Mouse (Mus musculus): ENCODE measurements at regions not wholly inside any gene's neighbourhood (a gene's known extent, or its start where the extent isn't known, plus 50 kb on each side); places are given as distances from the start of the nearest gene placed in this dataset.

DNA sequence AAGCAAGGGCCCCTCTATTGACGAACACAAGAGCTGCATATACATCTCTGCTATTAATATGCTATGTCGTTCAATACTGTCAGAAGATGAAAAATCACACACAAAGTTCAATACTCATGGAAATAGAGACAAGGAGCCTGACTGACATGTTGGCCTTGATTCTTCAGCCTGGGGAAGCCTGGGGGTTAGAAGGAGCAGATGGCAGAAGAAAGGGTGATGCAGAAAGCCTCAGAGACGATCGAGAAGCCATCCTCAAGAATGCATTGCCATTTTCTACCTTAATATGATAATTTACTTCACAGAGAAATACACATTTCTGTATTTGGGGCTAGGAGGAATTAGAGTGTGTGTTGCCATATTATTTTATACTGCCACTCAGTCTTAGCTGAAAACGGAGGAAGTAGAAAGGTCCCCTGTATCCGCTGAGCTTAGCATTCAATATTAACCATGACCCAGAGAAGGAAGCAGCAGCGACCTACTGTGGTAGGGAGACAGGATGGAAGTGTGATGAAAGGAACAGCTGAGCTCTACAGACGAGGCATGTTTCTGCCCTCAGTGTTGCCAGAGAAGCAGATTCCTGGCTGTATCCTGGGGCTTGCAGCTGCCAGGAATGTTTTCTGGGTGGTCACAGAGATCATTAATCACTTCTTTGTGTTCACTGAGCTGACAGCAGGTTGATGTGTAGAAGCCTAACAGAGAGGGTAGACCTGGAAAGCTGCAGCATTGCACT lies 105.2 kb downstream of the Lrig3 start:
- no peak for DNase-seq (ENCODE audit: low spot score in 2 of 2)
- intact Hi-C loops (cut with DNase I): no loop called here

DNA sequence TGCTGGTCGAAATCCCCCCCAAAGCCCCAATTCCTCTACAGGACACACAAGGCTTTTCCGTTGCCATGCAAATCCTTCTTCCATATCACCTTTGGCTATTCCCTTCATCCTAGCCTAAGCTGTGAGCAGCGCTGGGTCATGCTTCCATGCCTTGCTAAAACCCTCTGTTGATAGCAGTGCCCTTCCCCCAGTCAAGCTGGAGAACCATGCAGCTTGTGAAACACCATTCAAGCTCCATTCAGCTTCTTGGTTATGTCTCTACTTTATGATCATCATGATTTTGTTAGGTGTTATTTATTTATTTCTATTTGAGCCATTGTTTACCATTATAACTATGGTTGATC lies 105.7 kb downstream of the Lrig3 start:
- intact Hi-C loops (cut with DNase I): no loop called here
- no peak for DNase-seq (ENCODE audit: low spot score in 2 of 2)

DNA sequence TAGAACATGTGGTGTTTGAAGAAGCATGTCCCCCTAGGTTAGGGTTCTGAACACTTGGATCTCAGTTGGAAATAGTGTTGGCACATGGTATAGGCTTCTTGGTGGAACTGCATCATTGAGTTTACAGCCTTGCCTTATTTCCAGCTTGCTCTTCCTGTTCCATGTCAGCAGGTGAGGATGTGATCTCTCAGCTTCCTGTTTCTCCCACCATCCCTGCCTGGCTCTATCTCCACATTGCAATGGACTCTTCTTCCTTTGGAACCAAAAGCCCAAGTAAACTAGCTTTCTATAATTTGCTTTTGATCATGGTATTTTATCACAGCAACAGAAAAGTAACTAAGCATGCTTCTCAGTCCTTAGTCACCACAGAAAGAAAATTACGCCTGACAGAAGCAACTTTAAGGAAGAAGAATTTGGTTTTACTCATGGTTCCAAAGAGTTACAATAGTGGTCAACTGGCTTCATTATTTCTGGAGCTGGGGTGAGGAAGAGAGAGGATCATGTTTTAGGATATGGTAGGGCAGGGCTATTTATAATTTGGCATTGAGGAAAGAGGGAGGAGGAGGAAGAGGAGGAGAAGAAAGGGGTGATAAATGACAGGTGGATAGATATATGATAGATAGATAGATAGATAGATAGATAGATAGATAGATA lies 111.5 kb downstream of the Lrig3 start:
- DNase-seq (ENCODE audit: low spot score in 2 of 2): no peak
- intact Hi-C loops (cut with DNase I): no loop called here

DNA sequence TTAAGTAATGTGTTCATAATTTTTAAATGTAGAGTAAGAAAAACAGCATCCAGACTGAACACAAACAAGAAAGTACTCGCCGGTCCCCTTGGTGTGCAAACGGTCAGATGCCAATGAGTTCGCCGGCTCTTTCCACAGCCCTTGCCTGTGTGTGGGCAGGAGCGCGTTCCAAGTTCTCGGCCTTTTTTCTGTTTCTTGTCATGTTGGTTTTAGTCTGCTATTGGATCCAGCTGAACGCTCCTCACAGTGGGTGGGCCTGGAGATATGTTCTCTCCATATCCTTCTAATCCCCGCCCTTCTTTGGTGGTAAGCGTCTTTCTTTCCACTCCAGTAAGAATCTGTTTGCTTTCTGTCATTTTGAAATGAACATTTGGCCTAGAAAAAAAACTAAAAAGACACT lies 116.6 kb downstream of the Lrig3 start:
- intact Hi-C loops (cut with DNase I): no loop called here
- DNase-seq (ENCODE audit: low spot score in 2 of 2): no peak

DNA sequence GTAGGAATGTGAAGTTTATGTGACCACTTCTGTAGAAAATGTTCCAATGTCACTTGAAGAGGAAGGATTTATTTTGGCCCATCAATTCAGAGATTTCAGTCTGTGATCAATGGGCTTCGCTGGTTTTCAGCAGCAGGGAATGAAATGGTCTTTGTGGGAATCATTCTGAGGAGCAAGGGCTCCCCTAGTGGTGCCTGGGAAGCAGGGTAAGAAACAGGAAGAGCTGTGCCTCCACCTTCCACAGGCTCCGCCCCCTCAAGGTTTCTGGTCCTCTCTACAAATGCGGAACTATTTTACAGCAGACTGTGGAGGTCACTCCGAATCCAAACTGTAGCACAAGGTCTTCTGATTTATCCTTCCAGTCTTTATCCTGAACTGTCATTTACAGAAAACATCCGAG lies 120.7 kb downstream of the Lrig3 start:
- no peak for DNase-seq (ENCODE audit: low spot score in 2 of 2)
- intact Hi-C loops (cut with DNase I): no loop called here

DNA sequence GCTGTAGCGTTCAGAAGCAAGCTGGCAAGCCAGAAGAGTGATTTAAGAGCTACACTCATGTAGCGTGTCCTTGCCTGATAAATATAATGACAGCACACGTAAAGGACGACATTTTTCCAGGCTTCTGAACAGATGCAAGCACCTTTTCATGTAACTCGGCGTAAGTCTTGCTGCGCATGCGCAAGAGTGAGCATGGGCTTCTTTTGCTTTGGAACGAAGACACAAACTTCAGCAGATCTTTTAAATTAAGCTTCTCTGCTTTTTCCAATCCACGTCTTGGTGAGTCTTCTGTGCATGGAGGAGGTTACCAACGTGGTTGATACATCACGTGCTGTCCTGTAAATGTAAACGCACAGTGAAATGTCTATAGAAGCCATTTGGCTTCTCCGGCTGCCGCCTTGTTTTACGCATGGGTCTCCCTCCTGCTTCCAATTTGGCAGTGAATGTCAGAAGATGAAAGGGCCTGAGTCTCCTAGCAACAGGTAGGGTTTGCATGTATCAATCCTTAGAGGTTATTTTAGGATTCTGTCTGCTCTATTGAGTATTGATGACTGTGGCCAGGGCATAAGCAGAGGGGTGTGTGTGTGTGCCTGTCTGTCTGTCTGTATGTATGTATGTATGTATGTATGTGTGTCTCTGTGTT lies 128.4 kb downstream of the Lrig3 start:
- DNase-seq (ENCODE audit: low spot score in 2 of 2): peak; percentile 46 to 74

DNA sequence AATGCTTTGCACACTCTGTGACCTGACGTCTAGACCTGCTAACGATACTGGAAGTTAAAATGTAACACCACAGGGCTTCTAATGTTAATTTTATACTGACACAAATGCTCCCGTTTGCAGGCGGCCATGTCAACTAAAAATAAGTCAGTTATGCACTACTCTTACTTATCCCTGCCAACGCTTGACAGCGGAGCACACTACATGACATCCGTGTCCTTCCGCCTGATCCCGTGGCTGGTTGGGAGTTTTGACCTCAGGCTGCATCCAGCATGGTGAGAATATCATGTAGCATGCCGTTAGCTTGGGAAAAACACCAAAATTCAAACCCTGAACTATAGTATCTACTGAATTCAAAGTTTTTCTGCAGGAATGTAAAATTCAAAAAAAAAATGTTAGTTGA lies 131.9 kb downstream of the Lrig3 start:
- intact Hi-C loops (cut with DNase I): no loop called here
- DNase-seq (ENCODE audit: low spot score in 2 of 2): no peak

More for the DNA sequence above, 128.4 kb downstream of the Lrig3 start:
- intact Hi-C loops (cut with DNase I): no loop called here

DNA sequence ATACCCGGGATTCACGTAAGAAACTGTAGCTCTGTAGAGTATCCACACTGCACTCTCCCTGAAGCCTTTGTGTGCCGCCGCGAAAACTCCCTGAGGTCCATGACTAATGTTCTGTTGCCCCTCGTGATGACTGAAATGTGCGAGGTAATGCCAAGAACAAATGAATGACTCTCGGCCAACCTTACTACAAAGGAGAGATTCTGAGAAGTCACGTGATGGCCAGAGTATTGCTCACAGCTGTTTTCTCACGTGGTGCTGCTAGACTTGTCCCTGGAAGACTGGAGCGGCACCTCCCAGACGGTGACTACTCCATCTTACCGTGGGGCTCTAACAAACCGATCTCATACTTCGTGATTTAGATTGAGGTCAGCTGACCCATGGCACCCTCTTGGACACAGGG lies 136.9 kb downstream of the Lrig3 start:
- intact Hi-C loops (cut with DNase I): no loop called here
- no peak for DNase-seq (ENCODE audit: low spot score in 2 of 2)

DNA sequence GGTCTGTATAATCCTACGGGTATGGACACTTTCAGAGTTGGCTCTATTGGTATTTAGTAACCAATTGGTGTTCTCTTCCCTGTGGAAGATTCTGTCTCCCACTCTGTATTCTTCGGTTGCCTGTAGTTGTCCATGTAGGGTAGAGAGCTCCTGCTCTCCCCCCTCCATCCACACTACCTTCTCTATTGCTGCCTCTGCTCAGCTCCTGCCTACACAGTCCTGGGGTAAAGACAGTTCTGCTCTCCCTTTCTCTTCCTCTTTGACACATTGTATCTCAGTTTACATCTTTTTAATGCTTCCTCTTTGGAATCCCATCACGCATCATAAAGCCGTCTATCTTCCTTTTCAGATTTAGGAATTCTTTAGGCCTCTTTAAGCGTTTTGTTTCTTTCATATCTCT lies 147.1 kb downstream of the Lrig3 start:
- intact Hi-C loops (cut with DNase I): no loop called here
- DNase-seq (ENCODE audit: low spot score in 2 of 2): no peak

DNA sequence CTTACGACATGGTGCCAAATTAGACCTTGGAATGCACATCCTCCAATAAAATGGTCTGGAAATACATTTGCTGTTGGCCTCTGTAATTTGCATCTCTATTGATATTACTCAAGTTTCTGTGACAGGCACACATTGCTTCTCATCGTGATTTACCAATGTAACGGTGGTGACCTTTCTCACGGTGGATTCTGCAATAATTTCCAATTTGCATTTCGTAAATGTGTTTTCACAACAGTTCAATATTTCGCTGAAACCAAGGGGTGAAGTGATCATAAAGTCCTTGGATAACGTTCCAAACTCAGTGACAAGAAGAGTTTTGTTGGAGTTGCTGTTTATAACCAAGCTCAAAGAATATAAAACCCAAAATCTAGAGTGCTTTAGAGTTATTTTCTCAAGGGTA lies 149.4 kb downstream of the Lrig3 start:
- intact Hi-C loops (cut with DNase I): no loop called here

DNA sequence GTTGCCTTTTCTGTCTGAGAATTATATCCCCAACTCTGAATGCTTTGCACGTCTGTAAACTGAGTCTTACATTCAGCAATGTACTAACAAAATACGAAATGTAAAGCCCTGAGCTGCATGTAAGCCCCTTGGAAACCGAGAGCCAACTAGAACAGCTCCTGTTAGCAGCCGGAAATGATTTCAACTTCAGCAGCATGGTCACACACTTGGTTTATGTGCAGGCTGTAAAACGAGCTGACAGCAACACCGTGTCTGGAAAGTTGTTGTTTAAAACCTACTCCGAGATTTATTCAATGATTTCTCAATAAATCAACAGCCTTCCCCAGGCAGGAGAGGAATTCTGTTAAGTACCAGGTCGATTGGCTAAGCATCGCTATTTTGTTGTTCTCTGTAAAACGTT lies 155.7 kb downstream of the Lrig3 start:
- no peak for DNase-seq (ENCODE audit: low spot score in 2 of 2)
- intact Hi-C loops (cut with DNase I): no loop called here

More for the DNA sequence above, 149.4 kb downstream of the Lrig3 start:
- DNase-seq (ENCODE audit: low spot score in 2 of 2): no peak

DNA sequence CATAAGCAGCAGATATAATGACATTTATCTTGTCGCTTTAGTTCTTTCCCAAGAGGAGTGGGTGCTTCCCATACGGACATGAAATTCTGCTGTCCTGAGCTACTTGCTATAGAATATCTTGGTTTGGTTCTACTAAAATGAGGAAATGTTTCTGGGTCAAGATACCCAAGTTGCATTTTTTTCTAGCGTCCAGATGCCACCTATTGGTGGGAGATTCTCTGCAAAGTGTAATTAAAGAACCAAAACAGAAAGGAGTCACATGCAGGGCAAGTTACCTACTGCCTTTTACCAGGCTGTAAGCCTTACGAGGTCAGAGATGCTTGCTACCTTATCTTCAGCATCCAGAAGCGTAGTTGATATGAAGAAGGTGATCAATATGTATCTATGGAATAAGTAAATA lies 156.5 kb downstream of the Lrig3 start:
- intact Hi-C loops (cut with DNase I): no loop called here
- peak in 1 of 2 experiments; percentile 31 for DNase-seq (ENCODE audit: low spot score in 2 of 2)

DNA sequence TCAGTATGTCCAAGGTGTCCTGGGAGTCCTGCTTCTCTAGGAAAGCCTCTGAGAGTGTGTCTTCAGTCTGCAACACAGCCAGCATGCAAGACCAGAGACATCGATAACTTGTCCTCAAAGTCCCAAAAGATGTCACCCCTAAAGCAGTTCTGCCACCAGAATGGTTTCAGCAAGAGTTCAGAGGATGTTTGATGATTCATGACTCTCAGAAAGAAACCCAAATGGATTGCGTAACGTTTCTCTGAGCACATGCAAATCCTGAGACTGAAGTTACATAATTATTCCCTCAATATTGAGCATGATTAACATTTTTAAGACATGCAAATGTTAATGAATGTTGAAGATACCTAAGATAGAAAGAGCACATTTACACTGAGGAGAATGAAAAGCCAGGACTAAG lies 167.2 kb downstream of the Lrig3 start:
- peak; percentile 6 to 12 for DNase-seq (ENCODE audit: low spot score in 2 of 2)

DNA sequence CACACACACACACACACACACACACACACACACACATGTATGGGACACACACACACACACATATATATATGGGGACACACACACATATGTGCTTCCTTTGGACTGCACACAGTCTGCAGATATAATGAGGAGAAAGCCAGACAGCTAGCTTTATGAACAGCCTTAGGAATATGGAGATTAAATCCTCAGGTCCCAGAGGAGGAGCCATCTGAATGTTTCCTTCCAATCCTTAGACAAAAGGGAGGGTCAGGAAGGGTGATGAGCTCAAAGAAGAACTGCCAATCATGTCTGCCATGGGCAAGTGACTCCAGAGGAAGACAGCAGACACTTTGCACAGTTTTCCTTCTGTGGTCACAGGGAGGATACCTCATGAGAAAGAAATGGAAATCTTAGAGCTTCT lies 168.0 kb downstream of the Lrig3 start:
- intact Hi-C loops (cut with DNase I): no loop called here
- no peak for DNase-seq (ENCODE audit: low spot score in 2 of 2)

More for the DNA sequence above, 167.2 kb downstream of the Lrig3 start:
- intact Hi-C loops (cut with DNase I): no loop called here

DNA sequence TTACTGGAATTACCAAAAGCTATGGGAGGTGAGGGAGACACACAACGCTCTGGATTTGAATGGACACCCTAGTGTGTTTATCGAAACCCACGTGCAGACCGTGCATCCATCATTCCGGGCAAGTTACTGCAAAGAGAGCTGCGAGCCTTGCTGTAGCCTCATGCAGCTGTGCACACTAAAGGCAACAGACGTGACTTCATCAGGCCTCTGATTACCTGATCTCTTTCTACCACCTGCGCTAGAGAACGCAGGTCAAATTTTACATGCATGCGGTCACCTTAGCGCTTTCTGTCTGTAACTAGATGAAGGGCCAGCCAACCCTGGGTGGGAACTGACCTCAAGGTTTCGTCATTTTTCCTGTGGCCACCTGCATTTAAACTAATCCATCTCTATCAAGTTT lies 172.6 kb downstream of the Lrig3 start:
- DNase-seq (ENCODE audit: low spot score in 2 of 2): no peak
- intact Hi-C loops (cut with DNase I): no loop called here

DNA sequence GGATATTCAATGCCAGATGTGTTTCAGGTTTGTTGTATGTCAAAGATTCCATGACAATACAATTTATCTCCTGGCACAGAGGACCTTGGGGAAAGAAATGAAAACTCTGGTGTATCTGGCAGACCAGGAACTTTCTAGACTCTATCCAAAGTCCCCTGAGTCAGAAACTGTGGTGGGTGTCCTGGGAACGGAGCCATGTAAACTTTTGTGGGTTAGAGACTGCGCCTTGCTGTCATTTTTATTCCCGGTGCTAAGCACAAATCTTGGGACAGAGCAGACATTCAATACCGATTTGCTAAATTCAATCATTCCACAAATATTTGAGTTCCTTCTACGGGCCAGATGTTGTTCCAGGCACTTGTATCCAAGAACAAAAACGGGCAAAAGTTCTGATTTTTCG lies 175.6 kb downstream of the Lrig3 start:
- intact Hi-C loops (cut with DNase I): no loop called here
- no peak for DNase-seq (ENCODE audit: low spot score in 2 of 2)

DNA sequence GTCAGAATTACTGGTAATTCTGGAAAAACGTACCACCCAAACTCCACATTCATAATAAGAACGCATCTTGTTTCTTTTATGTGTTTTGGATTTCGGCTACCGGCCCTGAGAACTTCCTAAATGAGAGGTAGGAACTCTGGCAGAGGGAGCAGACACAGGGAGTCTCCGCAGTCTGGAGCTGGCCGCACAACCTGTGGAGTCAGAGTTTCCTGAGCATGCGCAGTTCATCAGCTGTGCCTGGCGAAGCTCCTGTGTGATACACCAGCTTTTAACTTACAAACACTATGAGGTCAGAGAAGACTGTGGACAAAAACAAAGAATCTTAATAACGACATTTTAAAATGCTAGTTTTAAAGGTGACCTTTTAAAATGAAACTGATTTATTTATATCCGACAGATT lies 177.9 kb downstream of the Lrig3 start:
- intact Hi-C loops (cut with DNase I): no loop called here
- DNase-seq (ENCODE audit: low spot score in 2 of 2): no peak

DNA sequence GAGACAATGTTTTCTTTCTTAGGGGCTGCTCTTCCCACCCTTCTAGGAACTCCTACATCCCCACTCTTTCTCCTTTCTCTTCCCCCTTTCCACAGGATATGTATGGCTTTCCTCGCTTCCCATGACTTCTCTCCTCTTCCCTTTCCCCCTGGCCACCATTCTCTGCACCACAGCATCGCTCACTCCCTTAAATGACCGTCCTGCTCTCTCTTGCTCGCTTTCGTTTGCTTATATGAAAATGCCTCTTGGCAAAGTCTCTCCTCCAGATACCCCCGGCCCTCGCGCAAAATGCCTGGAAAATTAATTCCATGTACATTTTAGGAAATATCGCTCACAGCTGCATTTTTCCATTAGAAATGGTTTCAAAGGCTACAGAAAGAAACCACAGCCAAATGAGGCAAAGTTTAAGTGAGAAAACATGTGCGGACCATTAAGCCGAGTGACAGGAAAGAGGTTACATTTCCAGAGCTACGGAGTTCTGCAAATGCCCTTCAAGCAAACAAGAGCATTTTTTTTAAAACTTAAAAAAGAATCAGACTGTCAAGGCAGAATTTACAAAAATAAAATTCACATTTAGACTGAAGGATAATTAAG lies 178.7 kb downstream of the Lrig3 start:
- intact Hi-C loops (cut with DNase I): no loop called here
- no peak for DNase-seq (ENCODE audit: low spot score in 2 of 2)

DNA sequence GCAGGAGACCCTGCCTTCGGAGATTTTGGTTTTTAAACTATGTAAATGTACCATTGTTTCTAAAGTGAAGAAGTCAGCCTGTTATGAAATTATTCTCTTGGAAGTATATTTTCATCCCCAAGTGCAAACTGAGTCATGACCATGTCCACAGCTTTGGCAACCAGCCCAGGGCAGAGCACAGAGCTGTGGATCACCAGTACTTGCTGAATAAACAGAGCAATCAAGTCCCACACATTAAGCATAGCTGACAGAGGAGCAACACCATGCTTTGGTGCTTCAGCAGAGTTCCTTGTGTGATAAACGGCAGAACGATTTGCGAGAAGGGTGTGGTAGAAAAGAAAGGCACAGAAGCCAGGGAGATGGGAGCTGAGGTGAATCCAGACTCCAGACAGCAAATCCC lies 191.3 kb downstream of the Lrig3 start:
- DNase-seq (ENCODE audit: low spot score in 2 of 2): no peak

DNA sequence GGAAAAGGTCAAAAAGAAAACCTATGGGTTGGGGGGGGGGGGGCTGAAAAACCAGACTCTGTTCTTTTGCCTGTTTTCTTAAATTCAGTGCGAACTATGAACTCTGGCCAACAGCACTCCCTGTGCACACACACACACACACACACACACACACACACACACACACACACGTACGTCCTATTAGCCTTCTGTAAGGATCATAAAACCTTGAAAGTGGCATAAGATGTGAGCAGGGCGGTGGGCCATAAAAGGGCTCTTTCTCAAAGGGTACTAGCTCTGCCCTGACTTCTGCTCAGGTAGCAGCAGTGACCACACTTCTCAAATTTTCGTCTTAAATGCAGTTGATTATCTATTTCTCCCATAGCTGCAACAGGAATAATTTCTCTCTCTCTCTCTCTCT lies 199.2 kb downstream of the Lrig3 start:
- no peak for DNase-seq (ENCODE audit: low spot score in 2 of 2)
- intact Hi-C loops (cut with DNase I): loop anchor here (10.0 kb wide), 1 partner anchor 150 kb away; no protein-coding TSS in a partner anchor

More for the DNA sequence above, 191.3 kb downstream of the Lrig3 start:
- intact Hi-C loops (cut with DNase I): no loop called here

All from left cerebral cortex, postnatal 25 days (tissue).